Mouse (Mus musculus) megakaryocyte, embryonic 14.5 days (primary cell): ENCODE data around the gene Lipt2.

Experiments used
- FLI1 ChIP-seq: IDR thresholded peaks from 2 replicates; pipeline ENCODE4 v1.6.1; 2012; ENCODE audit warnings: low read length, inconsistent platforms, mixed read lengths
- GATA1 ChIP-seq: IDR thresholded peaks from 3 replicates; pipeline ENCODE4 v1.6.1; 2012; ENCODE audit warnings: mixed read lengths, low read length, inconsistent platforms, borderline replicate concordance

DNA sequence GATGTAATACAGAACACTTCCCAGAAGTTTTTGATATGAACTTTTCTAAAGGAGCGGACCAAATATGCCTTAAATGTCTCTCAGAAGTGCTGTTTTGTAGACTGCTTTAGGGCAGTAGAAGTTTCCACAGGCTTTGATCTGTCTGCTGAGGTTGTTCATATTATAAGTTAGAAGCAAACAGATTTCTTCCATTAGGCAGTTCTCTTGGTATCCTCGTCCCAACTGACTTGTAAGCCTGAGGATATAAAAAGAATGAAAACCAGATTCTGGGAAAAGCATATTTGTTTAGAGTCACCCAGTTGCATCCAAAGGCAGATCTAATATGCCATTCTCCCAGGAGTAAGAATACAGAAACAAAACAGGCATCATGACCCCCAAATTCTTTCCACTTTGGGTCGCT, 42.1 kb downstream of the Lipt2 start:
- TF ChIP-seq FLI1 (no peak), GATA1 (no peak)
